13 mouse cellular contexts compared by ENCODE assay signal in the genomic region with DNA sequence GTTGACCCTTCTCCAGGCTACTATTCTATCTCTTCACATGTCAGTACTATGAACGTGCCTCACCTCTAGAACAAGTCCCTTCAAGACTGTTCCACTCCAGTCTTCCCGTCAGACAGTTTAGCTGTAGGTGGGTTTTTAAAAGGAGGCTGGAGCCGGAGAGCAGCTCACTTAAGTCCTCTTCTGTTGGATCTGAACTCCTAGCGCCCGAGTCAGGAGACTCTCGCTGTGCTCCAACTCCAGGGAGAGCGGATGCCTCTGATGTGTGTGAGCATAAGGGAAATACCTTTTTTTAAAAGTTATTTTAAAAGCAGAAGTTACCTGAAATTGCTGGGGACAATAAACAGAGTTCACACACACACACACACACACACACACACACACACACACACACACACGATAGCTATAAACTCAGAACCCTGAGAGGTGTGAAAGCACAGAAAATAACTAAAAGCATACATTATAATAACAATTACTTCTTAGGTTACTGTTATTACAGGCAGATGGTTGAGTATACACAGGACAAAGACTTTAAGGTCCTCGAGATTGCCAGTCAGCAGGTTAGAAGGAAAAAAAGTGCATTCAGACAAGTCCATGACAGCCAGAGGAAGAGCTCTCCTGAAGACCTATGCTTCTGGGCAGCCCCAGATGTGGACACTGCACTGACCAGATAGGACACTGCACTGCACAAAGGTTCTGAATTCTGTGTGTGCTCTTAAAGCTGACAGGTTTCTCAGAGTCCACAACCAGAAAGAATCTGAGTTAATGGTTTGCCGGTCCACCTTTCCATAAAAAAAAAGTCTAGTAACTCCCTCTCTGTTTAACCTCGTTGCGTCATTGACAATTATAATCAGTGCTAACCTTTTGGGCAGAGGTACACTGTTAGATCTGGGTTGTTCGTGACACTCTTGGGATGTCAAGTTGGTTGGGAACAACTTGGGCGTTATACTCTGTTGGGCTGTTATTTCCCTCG.
"Had no signal": no experiment of that assay in that cellular context is flagged by ENCODE, and none has a peak within 500 bp of the region (broad histone marks: within the 10 kb centered on the region; RNA-seq: fewer than 3 reads in every experiment).

No protein-coding gene starts in this region.

- ATAC-seq: hindbrain, embryonic 16.5 days; inflammation-experienced regulatory T-cells, adult 6 months; midbrain, embryonic 16.5 days had no signal

- H3K36me3 ChIP-seq: liver, embryonic 13.5 days; midbrain, embryonic 12.5 days had no signal

- H3K9ac ChIP-seq: liver, embryonic 13.5 days; midbrain, embryonic 12.5 days had no signal

- H3K4me3 ChIP-seq: left cerebral cortex, adult 2 months; limb, embryonic 10.5 days; liver, embryonic 13.5 days; megakaryocyte, embryonic 14.5 days; midbrain, embryonic 12.5 days had no signal

- DNase-seq: liver, embryonic 13.5 days; lung, adult 2 months; lung, postnatal 14 days; right cerebral cortex, postnatal 14 days; thymus, postnatal 4 days had no signal

- H3K4me2 ChIP-seq: liver, embryonic 13.5 days; midbrain, embryonic 12.5 days had no signal

- H3K27ac ChIP-seq: left cerebral cortex, adult 2 months; limb, embryonic 10.5 days; macrophage; midbrain, embryonic 12.5 days had no signal

- H3K9me3 ChIP-seq: limb, embryonic 10.5 days; liver, embryonic 13.5 days; midbrain, embryonic 12.5 days had no signal

- H3K27me3 ChIP-seq: liver, embryonic 13.5 days; megakaryocyte, embryonic 14.5 days; midbrain, embryonic 12.5 days had no signal
